In genomic region chr4:40143533-40143871, GRCm38 (mm10) we compare ENCODE assay signal across 8 mouse cellular contexts. TPM values are rescaled to one million over a fixed set of nuclear protein-coding genes. Genes with fewer than 3 reads are reported as not detected.
DNase-seq lines count a peak whose midpoint lies in the region; ATAC-seq and TF ChIP-seq lines count a peak whose summit lies in the region.

No protein-coding gene starts in this region.

- no peak for TF ChIP-seq POLR2A in ES-Bruce4 (IDR thresholded peaks at IDR 0.05; ENCODE audit: insufficient read depth, low read length)

- ATAC-seq in heart, embryonic 12.5 days (ENCODE audit: insufficient number of reproducible peaks, low FRiP score): no peak
- no peak for ATAC-seq in forebrain, embryonic 16.5 days
- ATAC-seq in activated CD4-positive, CD25-positive, alpha-beta regulatory T cell, adult 4 months: no peak

- no peaks in the 10 kb centered on the region for H3K27me3 ChIP-seq in heart, embryonic 12.5 days (replicated peaks)
- H3K27me3 ChIP-seq in ES-Bruce4 (ENCODE audit: control insufficient read depth, insufficient read depth, low read length, poor library complexity, severe bottlenecking): no peaks in the 10 kb centered on the region
- H3K27me3 ChIP-seq in forebrain, embryonic 16.5 days (replicated peaks; ENCODE audit: control insufficient read depth, insufficient read depth, low read length): no peaks in the 10 kb centered on the region

- peak overlapping the region; percentile 75 for H3K4me2 ChIP-seq in heart, embryonic 12.5 days
- peak overlapping the region; percentile 71 for H3K4me2 ChIP-seq in forebrain, embryonic 16.5 days (ENCODE audit: low read length)

- no peak for TF ChIP-seq CTCF in ES-Bruce4 (IDR thresholded peaks at IDR 0.05; ENCODE audit: low read depth, low read length)

- no peak for DNase-seq in heart, postnatal 14 days
- no peak for DNase-seq in urinary bladder, postnatal 25 days (ENCODE audit: low spot score)
- no peak for DNase-seq in spleen, adult 18-20 months

- H3K27ac ChIP-seq in heart, embryonic 12.5 days (ENCODE audit: poor library complexity, severe bottlenecking): peak overlapping the region; percentile 76
- H3K27ac ChIP-seq in ES-Bruce4 (ENCODE audit: insufficient read depth, low read length) (no peak overlapping the region), macrophage (peak overlapping the region; percentile 37)
- peak overlapping the region; percentile 91 for H3K27ac ChIP-seq in forebrain, embryonic 16.5 days (ENCODE audit: low read length)

- peaks cover 43% of the 10 kb centered on the region for H3K79me2 ChIP-seq in macrophage (ENCODE audit: inconsistent target)

- peak overlapping the region; percentile 83 for H3K9ac ChIP-seq in heart, embryonic 12.5 days
- peak overlapping the region; percentile 78 for H3K9ac ChIP-seq in ES-Bruce4 (ENCODE audit: low read depth, poor library complexity, severe bottlenecking)
- peak overlapping the region; percentile 75 for H3K9ac ChIP-seq in forebrain, embryonic 16.5 days (replicated peaks; ENCODE audit: low read depth, low read length)

- 0% methylated on average over 27 of the region's 27 CpGs for WGBS in heart, embryonic 12.5 days
- WGBS in forebrain, embryonic 16.5 days: under 1% methylated on average over 27 of the region's 27 CpGs
- WGBS in macrophage (ENCODE audit: missing documents): 1% methylated on average over 27 of the region's 27 CpGs

- intact Hi-C loops in heart, postnatal 14 days (cut with DNase I): no loop called here

- H3K36me3 ChIP-seq in heart, embryonic 12.5 days: no peaks in the 10 kb centered on the region
- no peaks in the 10 kb centered on the region for H3K36me3 ChIP-seq in ES-Bruce4 (ENCODE audit: control insufficient read depth, insufficient read depth, low read length, poor library complexity, severe bottlenecking)
- H3K36me3 ChIP-seq in forebrain, embryonic 16.5 days (ENCODE audit: control insufficient read depth, insufficient read depth): no peaks in the 10 kb centered on the region
- H3K36me3 ChIP-seq in macrophage (ENCODE audit: inconsistent target): no peaks in the 10 kb centered on the region

- no peaks in the 10 kb centered on the region for H3K9me3 ChIP-seq in heart, embryonic 12.5 days (replicated peaks)
- no peaks in the 10 kb centered on the region for H3K9me3 ChIP-seq in ES-Bruce4 (replicated peaks; ENCODE audit: control insufficient read depth, insufficient read depth, low read length, poor library complexity, severe bottlenecking)
- H3K9me3 ChIP-seq in forebrain, embryonic 16.5 days (ENCODE audit: control insufficient read depth, low read length): no peaks in the 10 kb centered on the region

- no peak for TF ChIP-seq EP300 in ES-Bruce4 (IDR thresholded peaks at IDR 0.05; ENCODE audit: insufficient read depth, low read depth, low read length)

- H3K4me1 ChIP-seq in heart, embryonic 12.5 days (replicated peaks): peaks cover 21% of the 10 kb centered on the region
- peaks cover 2% of the 10 kb centered on the region for H3K4me1 ChIP-seq in ES-Bruce4 (ENCODE audit: control insufficient read depth, insufficient read depth, low read length)
- peaks cover 20% of the 10 kb centered on the region for H3K4me1 ChIP-seq in forebrain, embryonic 16.5 days (replicated peaks; ENCODE audit: control insufficient read depth, insufficient read depth, low read length)

- peak overlapping the region; percentile 80 for H3K4me3 ChIP-seq in heart, embryonic 12.5 days
- H3K4me3 ChIP-seq in ES-Bruce4 (ENCODE audit: low read depth, low read length): peak overlapping the region; percentile 83
- H3K4me3 ChIP-seq in forebrain, embryonic 16.5 days (replicated peaks; ENCODE audit: low read length): peak overlapping the region; percentile 81
- peak overlapping the region; percentile 70 for H3K4me3 ChIP-seq in macrophage (ENCODE audit: inconsistent target)

RNA-seq across cellular contexts. Expression of gene Aco1, which starts 0.6 kb away (rescaled TPM):
- 33.1 and 34.6 TPM in 2 replicates for polyA plus RNA-seq in heart, embryonic 12.5 days (2016; fragmentation: Nextera tagmentation; extraction: Ambion mirVana)
- 10 to 100 TPM; 35.7 to 37.1 TPM for total RNA-seq in heart, postnatal 14 days (2021)
- 46.7 and 49.5 TPM in 2 replicates for polyA plus RNA-seq in ES-Bruce4 (2011; ENCODE audit: insufficient read depth, insufficient read length, low read depth, missing spikeins)
- 54.3 and 58.3 TPM in 2 replicates for polyA plus RNA-seq in forebrain, embryonic 16.5 days (2015; fragmentation: Nextera tagmentation; extraction: Ambion mirVana)
- 10 to 100 TPM; 16.7 to 95.4 (median 50.9) TPM for total RNA-seq in macrophage (2018; cell fraction: chromatin; rRNA removed)
- 10 to 100 TPM; 24.3 to 54.2 (median 38.2) TPM for total RNA-seq in macrophage (2018; cell fraction: cytosol; rRNA removed)
- total RNA-seq in macrophage (2018; cell fraction: nucleus; rRNA removed): 10 to 100 TPM; 18.7 to 66.9 (median 32.8) TPM
- polyA plus RNA-seq in macrophage (2018): 35.1 to 41.5 TPM (median 40.7 TPM) in 3 replicates
- polyA plus RNA-seq in activated CD4-positive, CD25-positive, alpha-beta regulatory T cell, adult 4 months (2017; shearing (Covaris generic)): 10 to 100 TPM; 20.3 to 22.6 TPM
